Mouse (Mus musculus) MN1 (cell line): ENCODE results near the gene Pcbd1.
"Not testable (repeated sequence)": the region's sequence is repeated elsewhere in the genome, so short reads cannot be mapped to it uniquely, and the experiment has no call there.

ENCODE experiments used
- DNase-seq: peaks from one replicate; pipeline ENCODE4 v3.0.0-alpha.2; 2016; ENCODE audit warnings: low spot score

Gene Pcbd1

GRCm38 (mm10) chr10:61103564-61104114, 14.5 kb downstream of the Pcbd1 start:
- DNase-seq: no peak

DNA sequence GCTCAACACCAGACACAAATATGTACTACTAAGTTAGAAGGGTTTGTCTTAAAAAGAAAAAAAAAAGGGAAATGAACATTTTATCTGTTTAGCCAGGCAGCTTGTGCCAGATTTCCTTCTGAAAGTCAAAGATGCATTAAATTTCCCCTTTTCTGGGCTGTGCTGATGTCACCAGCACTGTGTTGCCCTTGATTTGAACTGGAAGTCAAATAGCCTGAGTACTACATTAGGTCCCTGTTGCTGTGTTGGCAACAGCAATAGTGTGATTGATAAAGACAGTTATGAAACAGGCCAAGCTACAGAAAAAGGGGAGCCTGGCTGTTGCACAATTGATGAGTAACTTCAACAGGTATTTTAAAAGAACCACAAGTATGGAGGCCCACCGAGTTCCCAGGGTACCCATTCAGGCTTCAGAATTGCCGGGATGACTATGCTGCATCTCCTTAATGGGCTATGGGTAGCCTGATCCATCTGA, 25.2 kb downstream of the Pcbd1 start:
- DNase-seq: no peak

GRCm38 (mm10) chr10:61121732-61122131, 32.6 kb downstream of the Pcbd1 start:
- DNase-seq: not testable (repeated sequence)

- DNase-seq: no peak
Observed at GRCm38 (mm10) chr10:61123276-61123913, 34.3 kb downstream of the Pcbd1 start.

DNA sequence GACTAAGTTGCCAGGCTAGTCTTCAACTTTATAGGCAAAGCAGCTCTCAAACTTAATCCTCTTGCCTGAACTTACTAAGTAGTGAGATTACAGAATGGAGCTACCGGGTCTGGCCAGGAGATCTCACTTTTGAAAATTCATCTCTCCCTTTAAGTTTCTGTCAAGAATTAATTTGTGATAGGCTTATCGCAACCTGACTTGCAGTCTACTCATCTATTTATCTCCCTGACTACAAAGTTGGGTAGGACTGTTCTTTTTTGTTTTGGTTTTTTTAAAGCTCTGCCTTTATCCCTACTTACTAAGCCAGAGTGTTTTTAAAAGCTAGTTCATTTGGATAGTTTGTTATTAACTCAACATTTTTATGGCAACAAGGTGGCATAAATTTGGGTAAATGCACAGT, 35.3 kb downstream of the Pcbd1 start:
- no peak for DNase-seq

GRCm38 (mm10) chr10:61128701-61129365, 39.7 kb downstream of the Pcbd1 start:
- DNase-seq: no peak

DNA sequence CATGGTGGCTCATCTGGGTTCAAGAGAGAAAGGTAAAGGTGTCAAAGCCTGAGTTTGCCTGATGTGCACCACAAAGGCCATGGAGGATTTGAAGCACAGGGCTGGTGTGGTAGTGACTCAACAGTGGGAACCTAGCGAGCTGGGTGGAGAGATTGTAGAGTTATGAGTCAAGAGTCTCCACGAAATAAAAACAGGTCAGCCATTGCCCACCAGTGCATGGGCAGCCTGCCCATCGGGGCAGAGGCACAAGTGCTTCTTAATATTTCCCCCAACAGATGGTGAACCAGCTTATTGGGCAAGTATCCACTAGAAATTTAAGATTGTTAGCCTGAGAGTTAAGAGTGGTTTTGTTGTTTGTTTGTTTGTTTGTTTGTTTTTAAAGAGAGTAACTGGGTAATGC, 41.8 kb downstream of the Pcbd1 start:
- DNase-seq: no peak

DNA sequence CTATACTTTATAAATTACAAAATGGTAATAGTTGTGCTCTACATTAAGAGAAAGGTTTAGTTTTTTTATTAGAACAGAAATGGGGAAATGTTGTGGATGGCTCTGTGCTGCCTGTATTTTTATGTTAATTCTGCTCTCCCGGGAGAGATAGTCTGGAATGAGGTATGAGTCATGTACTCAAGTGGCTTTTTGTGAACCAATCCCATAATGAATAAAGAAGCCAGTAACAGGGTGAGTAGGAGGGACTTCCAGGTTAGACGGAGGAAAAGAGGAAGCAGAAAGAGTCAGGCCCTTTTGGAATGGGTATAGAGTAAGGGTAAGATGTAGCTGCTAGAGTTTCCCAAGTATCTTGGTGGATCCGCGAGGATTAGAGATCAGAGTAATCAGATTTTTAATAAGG, 44.9 kb downstream of the Pcbd1 start:
- DNase-seq: peak; percentile 17

GRCm38 (mm10) chr10:61135226-61135839, 46.2 kb downstream of the Pcbd1 start:
- no peak for DNase-seq

- DNase-seq: no peak
Observed at GRCm38 (mm10) chr10:61137567-61137966, 48.4 kb downstream of the Pcbd1 start.

DNA sequence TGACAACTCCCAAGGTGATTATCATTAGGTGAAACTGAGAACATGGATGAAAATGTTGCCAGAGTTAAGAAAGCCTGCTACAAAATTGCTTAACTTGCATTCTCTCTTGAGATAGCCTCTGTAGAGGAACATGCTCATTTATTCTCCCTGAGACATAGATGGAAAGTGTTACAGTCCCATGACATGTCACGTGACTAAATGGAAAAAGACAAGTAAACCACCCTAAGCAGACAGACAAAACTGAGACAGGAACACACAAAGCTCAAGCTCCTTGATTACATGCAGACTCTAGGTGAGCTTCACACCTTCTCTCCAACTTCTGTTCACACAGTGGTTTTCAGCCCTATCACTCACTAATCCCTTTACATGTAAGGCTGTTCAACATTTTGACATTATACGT, 54.2 kb downstream of the Pcbd1 start:
- no peak for DNase-seq
